Mouse (Mus musculus) CD4-positive, CD25-positive, alpha-beta regulatory T cell, adult 2 months (primary cell): ENCODE results near the gene Gtpbp1.
A peak's percentile ranks its signal among the peaks of the same experiment; 100 is the strongest.

ENCODE experiments used
- DNase-seq: peaks from one replicate; pipeline ENCODE4 v3.0.0-alpha.2; 2012; ENCODE audit warnings: low read depth, low spot score

Gene Gtpbp1

GRCm38 (mm10) chr15:79685141-79685641, 5.5 kb upstream of the Gtpbp1 start:
- DNase-seq: no peak

- DNase-seq: peak; percentile 22
These were observed 4.4 kb upstream of the Gtpbp1 start for GRCm38 (mm10) chr15:79686046-79686869.

- no peak for DNase-seq
These were observed 3.5 kb upstream of the Gtpbp1 start for GRCm38 (mm10) chr15:79687175-79687574.

- DNase-seq: peak; percentile 98
These were observed 2.9 kb upstream of the Gtpbp1 start, which contains the start of gene Josd1 for GRCm38 (mm10) chr15:79687646-79688267. TSS of gene Josd1 (minus strand) at chr15:79687919.

GRCm38 (mm10) chr15:79688268-79688956, 2.2 kb upstream of the Gtpbp1 start:
- no peak for DNase-seq

GRCm38 (mm10) chr15:79689662-79690425, 801 bp upstream of the Gtpbp1 start:
- peak; percentile 74 for DNase-seq

- no peak for DNase-seq
These were observed 421 bp downstream of the Gtpbp1 start for GRCm38 (mm10) chr15:79691023-79691508.

GRCm38 (mm10) chr15:79692334-79692733, 1.7 kb downstream of the Gtpbp1 start:
- peak; percentile 26 for DNase-seq

- peak; percentile 80 for DNase-seq
These were observed 3.1 kb downstream of the Gtpbp1 start for GRCm38 (mm10) chr15:79693740-79694139.

- peak; percentile 20 for DNase-seq
These were observed 3.9 kb downstream of the Gtpbp1 start for GRCm38 (mm10) chr15:79694512-79694911.

- DNase-seq: no peak
These were observed 4.9 kb downstream of the Gtpbp1 start for GRCm38 (mm10) chr15:79695516-79695915.

GRCm38 (mm10) chr15:79696508-79696907, 5.9 kb downstream of the Gtpbp1 start:
- DNase-seq: no peak

GRCm38 (mm10) chr15:79697011-79697410, 6.4 kb downstream of the Gtpbp1 start:
- DNase-seq: no peak

GRCm38 (mm10) chr15:79697558-79698187, 7.0 kb downstream of the Gtpbp1 start:
- DNase-seq: no peak

GRCm38 (mm10) chr15:79706603-79707214, 16.1 kb downstream of the Gtpbp1 start:
- DNase-seq: no peak

- DNase-seq: peak; percentile 40
These were observed 17.7 kb downstream of the Gtpbp1 start for GRCm38 (mm10) chr15:79708229-79708822.

- no peak for DNase-seq
These were observed 25.0 kb downstream of the Gtpbp1 start for GRCm38 (mm10) chr15:79715646-79716045.

- no peak for DNase-seq
These were observed 26.1 kb downstream of the Gtpbp1 start for GRCm38 (mm10) chr15:79716710-79717109.

GRCm38 (mm10) chr15:79720267-79720666, 29.6 kb downstream of the Gtpbp1 start:
- no peak for DNase-seq

- DNase-seq: no peak
These were observed 30.2 kb downstream of the Gtpbp1 start for GRCm38 (mm10) chr15:79720796-79721195.
